Mouse (Mus musculus) frontal cortex, postnatal 25 days (tissue): ENCODE measurements around the gene Zfp800.

Experiments used
- DNase-seq, 2 experiments: peaks; one replicate each; pipeline ENCODE4 v3.0.0; 2022; ENCODE audit warnings: low spot score in 2 of 2

The Zfp800 gene

GRCm38 (mm10) chr6:28396051-28396852 is 1.6 kb downstream of the Zfp800 start:
- no peak for DNase-seq

- DNase-seq = no peak
Measured at GRCm38 (mm10) chr6:28389038-28389437, 8.8 kb downstream of the Zfp800 start.

GRCm38 (mm10) chr6:28385169-28385568 is 12.6 kb downstream of the Zfp800 start:
- DNase-seq = no peak

GRCm38 (mm10) chr6:28381983-28382382 is 15.8 kb downstream of the Zfp800 start:
- DNase-seq = no peak

DNA sequence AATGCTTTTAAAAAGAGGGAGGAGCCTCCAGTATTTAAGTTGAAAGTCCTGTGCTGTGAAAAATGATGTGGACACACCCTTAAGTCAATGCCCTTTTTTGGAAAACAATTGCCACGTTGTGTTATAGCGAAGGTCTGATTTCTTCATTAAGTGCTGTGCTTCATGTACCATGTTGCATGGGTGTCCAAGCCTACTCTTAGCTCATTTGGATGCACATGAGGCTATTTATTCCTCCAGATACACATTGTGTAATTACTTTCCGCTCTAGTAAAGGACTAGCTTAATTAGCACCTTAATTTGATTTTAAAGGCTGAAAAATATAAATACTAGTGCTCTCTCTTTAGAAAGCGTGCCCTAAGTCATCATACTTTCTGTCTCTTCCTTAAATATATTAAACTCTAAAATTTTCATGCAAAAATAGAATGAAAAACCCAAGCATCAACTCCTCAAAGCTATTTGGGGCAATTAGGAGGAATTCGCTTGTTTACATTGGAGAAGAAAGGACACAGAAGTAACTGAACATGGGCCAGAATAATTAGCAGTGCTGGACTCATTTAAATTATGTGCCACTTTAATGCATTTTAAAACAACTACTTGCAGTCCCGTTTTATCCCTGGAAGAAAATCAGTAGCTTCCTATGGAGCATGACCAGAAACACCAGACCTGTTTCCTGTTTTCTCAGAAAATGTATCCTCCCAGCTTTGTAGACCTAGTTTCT is 27.7 kb downstream of the Zfp800 start:
- DNase-seq = no peak

GRCm38 (mm10) chr6:28367575-28367974 is 30.2 kb downstream of the Zfp800 start:
- no peak for DNase-seq

DNA sequence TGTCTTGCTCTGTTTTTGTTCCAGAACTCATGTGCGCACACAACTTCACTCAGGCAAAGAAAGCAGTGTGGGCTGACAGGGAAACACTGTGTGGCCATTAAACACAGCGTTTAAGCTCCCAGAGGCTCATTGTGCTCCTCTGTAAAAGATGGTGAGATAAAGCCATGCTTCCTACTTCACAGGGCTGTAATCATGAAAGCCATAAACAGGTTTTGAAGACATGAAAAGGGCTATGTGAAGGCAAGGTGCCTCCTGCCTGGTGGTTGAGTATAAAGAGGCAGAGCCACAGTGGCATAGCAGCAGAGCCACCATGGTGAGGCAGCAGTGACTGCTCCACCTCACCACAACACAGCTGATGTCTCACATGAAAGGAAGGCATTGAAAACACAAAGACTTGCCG is 46.7 kb downstream of the Zfp800 start:
- no peak for DNase-seq

- DNase-seq = no peak
Measured at GRCm38 (mm10) chr6:28345677-28346076, 52.1 kb downstream of the Zfp800 start.

GRCm38 (mm10) chr6:28345181-28345580 is 52.6 kb downstream of the Zfp800 start:
- DNase-seq = no peak

DNA sequence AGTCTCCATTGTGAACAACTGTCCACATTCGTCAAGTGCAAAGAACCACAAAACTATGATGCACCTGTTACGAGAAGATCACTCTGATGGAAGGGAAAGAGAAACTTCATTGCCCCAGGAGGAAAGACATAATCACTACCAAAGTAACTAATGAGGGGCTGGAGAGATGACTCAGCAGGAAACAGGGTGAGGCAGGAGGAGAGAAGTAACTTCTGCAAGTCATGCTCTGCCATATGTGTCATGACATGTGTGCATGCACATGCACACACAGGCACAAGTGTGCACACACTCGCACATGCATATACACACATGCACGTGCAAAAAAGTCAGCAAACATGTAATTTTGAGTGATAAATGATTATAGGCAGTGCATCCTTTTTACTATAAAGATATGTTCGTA is 54.9 kb downstream of the Zfp800 start:
- DNase-seq = no peak

- DNase-seq = no peak
Measured at GRCm38 (mm10) chr6:28341174-28341573, 56.6 kb downstream of the Zfp800 start.

DNA sequence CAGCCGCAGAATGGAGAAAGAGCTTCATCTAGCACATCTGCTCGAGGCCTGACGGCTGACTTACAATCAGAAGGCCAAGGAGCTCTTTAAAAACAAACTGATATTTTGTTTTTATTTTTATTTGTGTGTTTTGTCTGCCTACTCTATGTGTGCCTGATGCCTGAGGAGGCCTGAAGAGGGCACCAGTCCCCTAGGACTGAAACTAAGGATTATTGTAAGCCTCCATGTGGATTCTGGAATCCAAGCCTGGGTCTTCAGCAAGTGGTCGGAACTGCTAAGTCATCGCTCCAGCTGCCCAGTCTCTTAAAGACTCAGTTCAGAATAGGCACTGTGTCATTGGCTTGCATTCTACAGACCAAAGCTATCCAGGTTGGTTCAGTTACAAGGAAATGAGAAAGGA is 58.4 kb downstream of the Zfp800 start:
- DNase-seq = no peak

DNA sequence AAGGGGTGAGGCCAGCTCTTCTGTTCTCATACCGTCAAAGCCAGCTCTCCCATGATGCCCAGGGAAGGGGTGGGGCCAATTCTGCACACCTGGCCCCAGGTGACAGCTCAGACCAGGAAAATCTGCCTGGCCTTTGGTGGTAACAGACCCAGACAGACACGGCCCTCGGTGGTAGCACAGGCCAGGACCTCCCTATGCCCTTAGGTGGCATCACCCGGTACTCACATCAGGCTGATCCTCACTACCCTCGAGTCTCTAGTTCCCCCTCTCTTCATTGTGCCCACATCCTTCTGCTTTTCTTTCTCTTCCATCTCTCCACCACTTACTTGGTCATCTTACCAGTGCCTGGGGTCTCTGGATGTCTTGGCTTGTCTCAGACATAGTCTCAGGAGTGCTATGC is 64.1 kb downstream of the Zfp800 start:
- DNase-seq = no peak

DNA sequence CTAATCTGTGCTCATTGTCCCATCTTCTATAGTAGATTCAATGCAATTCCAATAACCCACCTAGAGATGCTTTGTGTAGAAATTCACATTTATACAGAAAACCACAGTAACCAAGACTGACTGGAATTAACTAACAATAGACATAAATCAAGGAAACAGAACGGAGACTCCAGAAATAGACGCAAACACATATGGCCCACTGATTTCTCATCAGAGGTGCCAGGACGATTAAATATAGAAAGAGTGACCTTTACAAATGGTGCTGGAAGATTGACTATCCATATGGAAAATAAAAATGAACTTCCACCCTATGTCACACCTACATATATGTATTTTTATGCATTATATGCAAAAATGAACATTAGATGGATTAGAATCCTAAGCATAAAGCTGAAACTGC is 65.3 kb downstream of the Zfp800 start:
- DNase-seq = no peak

- DNase-seq = no peak
Measured at GRCm38 (mm10) chr6:28329815-28330214, 68.0 kb downstream of the Zfp800 start.

DNA sequence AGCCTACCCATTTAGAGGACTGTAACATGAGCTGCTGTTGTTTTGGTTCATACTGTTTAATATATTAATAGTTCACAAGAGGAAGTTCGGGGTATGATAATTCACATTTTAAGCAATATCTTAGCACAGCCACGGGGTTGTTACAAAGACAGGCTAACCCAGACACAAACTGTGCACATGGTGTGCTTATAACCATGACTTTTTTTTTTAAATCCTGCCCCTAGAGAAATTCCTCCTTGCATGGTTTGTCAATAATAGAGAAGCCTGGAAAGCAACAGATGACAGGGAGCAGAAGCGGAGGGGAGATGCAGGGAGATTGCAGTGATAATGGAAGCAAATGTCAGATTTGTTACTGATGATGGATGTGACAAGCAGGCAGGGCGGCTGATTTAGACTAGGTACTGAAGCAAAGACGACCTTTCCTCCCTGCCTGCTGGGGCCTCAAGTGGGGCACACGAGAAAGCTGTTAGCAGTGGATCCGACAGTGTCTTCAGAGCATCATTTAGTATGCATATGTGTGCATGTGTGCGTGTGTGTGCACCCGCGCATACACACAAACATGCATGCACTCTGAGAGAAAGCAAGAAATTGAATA is 68.7 kb downstream of the Zfp800 start:
- no peak for DNase-seq

DNA sequence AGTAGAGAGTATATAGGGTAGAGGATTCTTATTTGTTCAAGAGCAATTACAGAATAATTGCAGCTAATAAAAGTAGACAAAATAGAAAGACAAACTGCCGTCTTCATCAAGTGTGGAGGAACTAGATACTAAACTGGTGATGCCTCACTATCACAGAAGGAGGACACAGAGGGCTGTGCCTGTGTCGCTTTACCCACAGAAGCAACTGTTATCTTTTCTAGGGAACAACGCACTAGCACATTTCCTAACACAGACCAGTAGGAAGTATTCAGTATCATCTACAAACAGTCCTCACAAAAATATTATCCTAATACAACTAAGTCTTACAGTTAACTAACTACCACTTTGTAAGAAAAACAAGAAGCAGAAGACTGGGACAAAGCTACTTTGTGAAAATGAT is 71.1 kb downstream of the Zfp800 start:
- DNase-seq = no peak

DNA sequence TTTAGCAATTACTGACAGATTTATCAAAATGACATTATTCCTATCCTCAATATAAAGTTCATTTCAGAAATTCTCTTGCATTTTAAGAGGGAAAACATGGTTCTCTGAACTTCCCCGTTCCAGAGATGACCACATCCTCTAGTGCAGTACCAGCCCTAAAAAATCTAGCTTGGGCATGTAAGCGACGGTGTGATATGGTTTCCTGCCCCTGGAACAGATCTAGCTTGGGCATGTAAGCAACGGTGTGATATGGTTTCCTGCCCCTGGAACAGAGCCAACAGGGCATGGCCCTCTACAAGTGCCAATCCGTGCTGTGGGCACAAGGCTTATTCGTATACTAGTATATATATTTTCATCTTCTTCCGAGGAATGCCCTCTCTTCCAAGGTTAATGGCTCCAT is 75.4 kb downstream of the Zfp800 start:
- no peak for DNase-seq

DNA sequence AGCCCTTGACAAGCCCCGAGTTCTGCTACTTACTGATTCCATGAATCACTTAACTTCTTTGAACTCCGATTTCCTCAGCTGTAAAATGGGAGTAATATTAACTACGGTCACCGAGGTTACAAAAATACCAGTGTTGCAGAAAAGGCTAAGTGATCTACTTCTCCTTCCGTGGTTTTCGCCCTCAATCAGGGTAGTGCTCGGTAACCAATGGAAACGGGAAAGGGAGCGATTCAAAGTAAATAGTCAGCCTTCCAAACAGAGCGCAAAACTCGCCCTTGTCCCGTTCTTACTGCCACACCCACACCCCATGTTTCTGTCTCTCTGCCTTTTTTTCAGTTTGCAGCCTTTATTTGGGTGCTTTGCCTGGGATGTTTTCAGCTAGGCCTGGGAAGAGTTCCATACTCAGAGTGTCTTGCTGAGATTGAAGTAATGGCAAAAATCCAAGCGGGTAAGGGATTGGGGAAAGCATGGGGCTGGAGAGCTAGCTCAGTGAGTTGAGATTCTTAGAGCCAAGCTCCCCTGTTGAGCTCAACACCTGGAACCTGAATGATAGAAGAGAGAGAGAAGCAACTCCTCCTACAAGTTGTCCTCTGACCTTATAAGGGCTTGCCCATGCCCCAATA is 78.0 kb downstream of the Zfp800 start:
- no peak for DNase-seq

DNA sequence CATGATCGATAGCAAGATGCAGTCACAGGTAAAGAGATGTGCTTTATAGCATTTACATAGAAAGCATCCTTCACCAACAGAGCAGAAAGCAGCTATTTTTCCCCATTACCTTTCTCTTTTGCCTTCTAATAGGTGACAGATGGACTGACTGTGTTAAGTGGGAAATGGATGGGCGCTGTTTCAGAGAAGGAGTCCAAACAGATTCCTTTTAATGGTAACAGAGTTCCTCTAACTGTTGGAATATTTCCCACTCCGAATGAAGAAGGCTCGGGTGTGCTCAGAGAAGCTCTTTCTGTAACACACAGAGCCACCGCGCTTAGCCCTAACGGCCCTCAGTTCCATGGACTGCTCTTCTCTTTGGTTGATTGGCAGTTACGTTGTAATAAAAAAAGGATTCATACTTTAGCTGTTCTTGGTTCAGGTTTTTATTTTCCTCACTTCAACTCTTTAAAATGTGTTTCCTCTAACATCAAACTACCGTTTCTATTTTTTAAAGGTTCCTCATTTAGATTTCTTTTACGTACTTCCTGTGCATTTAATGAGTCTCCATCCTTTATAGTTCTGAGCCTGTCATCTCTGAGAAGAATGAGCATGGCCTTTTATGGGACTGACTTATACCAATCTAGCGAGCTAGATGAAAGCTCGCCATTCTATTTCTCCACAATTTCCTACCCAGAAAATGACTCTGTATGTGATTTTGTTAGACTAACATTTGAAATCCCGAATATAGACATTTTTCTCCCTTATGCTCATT is 78.8 kb downstream of the Zfp800 start:
- no peak for DNase-seq

GRCm38 (mm10) chr6:28315208-28315607 is 82.6 kb downstream of the Zfp800 start:
- no peak for DNase-seq

- no peak for DNase-seq
Measured at GRCm38 (mm10) chr6:28312067-28312466, 85.7 kb downstream of the Zfp800 start.
